Mouse (Mus musculus) spleen, postnatal 10 days (tissue): ENCODE data around the gene Lrrc4.

Experiments used
- DNase-seq, 2 experiments: peaks; one replicate each; pipeline ENCODE4 v3.0.0; 2021 to 2022; ENCODE audit warnings: low spot score in 2 of 2

Lrrc4 gene

DNA sequence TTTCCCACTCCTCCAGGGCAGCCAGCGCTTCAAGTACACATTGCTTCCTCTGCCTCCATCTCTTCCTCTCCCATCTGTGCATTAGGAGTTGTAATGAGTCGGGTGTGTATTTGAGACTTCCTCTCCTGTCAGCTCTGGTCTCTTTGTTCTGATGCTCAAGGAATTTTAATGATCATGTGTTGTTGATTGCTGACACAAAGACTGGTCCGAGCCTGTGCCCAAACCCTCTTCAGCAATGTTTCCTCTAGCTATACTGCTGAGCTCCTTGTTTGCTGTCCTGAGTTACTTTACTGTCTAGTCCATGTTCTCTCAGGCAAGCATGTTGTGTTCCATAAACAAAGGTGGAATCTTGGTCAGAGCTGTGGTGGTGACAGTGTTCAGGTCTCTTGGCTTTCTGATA is 102.3 kb downstream of the Lrrc4 start:
- DNase-seq = no peak

DNA sequence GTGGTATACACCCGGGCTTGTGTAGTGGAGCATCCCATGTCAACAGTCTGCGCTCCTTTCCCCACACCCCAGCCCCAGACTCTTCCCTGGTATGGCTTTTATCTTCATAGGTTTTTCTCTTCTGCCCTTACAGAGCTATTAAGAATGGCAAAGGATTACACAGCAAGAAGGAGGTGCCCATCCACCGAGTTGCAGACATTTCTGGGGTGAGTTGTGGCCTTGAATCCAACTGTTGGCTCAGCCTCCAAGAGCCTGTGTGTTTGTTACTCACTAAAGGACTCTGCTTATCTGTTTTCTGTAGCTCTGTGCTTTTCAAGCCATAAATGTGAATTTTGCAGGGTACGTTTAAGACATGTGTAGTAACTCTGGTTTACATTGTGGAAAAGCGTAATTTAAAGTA is 106.8 kb downstream of the Lrrc4 start:
- DNase-seq = no peak

DNA sequence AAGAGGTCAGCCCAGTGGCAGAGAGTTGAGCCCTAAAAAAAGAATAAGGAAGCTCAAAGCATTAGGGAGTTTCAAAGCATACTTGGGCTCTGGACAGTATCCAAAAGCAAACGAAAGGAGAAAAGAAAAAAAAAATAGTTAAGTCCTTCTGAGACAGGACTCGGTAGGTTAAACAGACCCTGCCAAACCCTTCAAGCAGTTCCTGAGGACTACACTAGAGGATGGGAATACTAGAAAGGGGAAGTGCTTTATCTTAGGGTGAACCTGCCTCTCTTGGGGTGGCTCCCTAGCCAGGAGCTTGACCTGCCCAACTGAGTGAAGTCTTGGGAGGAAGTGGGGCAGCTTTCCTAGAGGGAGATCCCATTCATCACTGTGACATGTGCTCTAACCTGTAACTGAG is 108.5 kb downstream of the Lrrc4 start:
- DNase-seq = no peak

DNA sequence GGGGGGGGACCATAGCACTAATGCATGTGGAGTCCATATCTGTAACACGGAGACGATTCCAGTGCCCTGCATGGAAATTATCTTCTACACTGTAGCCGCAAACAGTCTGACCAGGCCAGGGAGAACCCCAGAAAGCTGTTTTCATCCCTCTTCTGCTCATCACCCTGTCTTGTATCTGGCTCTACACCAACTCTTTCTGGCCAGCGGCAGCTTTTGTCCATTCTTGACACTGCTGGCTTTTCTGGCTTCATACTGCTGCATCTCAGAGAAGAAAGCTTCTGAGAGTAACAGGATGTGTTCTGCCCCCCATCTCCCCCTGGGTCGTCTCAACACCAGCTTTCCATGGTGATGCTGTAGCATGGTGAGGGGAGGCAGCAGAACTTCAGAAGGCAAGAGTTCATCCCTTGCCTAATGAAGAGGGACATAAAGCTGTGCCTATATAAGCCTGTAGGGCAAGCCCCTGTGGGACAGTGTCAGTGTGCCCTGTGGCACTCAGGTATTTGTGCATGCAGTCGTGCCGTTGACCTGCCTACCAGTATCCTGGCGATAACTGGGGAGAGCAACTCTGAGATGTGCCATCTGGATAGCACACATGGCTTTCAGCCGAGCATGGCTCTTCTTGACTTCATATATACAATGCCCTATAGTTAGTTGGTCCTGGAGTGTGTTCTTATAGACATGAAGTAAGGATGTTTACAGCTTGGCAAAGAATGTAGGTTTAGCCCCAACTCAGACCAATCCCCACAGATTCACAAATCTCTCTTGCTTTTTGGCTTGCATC is 111.0 kb downstream of the Lrrc4 start:
- no peak for DNase-seq

DNA sequence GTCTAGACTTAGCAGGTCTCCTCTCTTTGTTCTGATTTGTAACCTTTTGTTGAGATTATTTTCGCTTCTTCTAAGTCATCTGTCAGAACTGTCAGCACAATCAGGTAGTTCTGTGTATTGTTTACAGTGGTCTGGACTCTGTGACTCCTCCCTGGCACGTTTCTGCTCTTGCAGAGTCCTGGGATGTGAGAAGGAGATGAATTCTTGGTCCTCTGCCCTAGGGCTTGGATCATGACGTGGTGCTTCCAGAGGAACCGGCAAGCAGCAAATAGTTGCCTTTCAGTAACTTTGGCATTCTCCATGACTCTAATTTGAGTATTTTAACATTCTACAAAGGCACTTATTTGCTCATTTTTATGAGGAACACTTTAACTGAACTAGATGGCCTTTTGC is 113.7 kb downstream of the Lrrc4 start:
- no peak for DNase-seq

DNA sequence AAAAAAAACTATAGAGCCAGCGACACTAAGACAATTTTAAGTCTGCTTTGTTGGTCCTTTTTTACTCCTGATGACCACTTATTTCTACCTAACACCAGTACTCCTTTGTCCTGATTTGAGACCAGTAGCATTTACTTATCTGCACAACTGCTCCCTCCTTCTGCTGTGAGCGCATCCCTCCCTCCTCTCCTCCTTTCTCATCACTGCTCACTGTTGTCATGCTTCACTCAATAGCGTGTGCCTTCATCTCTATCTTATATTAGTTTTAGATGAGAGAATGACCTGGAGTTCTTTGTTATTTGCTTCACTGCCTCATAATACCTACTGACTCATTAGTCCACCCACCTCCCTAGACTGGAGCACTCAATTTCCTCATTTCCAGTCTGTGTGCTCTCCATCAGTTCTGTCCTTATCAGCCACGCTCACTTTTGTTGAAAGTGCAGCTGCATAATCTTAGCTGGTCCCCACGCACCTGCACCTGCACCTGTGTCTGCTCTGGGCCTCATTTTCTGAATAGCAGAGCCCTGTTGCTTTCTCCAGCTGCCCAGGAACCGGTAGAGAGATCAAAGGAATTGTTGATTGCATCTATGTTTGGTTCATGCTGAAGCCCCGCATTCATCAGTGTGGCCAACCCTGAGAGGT is 114.2 kb downstream of the Lrrc4 start:
- DNase-seq = no peak

DNA sequence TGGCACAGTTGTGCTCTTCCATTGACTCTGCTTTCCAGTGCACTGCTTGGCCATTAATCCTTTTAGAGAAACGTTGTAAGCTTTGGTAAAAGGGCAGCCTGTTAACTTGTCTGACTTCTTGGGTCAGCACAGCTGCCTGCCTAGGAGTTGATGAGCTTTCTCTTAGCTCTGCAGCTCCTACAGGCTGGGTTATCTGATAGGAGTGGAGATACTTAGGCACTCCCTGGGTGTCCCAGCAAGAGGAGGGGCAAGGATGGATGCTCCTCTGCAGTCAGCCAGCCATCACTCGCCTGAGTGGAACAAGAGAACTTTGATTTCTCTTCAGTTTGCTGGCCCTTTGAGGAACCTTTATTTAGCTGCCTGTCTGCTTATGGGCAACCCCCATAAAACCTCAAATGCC is 121.5 kb downstream of the Lrrc4 start:
- DNase-seq = no peak

DNA sequence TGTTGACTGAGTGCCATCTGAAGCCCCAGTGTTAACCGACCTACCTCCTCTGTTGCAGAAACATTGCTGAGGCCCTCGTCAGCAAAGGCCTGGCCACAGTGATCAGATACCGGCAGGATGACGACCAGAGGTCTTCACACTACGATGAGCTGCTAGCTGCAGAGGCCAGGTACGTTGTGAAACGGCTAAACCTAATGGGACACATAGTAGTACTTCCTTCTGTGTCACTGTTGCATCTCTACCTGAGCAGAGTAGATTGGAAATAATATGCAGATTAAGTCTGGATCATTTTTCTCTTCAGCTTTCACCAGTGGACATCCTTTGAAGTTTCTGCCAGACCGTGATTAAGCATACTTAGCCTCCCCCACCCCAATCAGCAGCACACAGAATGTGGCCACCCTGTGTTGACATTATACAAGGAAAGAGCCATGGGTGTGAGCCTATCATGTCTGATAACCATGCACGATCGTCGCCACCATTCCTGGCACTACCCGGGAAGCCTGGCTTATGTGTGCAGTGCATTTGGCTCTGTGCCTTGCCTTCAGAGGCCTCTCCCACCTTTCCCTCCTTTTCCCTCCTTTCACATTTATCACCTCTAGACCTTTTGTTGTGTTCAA is 124.5 kb downstream of the Lrrc4 start:
- peak in 1 of 2 experiments; percentile 64 for DNase-seq

- DNase-seq = no peak
Measured at GRCm38 (mm10) chr6:28706108-28706975, 125.2 kb downstream of the Lrrc4 start.

DNA sequence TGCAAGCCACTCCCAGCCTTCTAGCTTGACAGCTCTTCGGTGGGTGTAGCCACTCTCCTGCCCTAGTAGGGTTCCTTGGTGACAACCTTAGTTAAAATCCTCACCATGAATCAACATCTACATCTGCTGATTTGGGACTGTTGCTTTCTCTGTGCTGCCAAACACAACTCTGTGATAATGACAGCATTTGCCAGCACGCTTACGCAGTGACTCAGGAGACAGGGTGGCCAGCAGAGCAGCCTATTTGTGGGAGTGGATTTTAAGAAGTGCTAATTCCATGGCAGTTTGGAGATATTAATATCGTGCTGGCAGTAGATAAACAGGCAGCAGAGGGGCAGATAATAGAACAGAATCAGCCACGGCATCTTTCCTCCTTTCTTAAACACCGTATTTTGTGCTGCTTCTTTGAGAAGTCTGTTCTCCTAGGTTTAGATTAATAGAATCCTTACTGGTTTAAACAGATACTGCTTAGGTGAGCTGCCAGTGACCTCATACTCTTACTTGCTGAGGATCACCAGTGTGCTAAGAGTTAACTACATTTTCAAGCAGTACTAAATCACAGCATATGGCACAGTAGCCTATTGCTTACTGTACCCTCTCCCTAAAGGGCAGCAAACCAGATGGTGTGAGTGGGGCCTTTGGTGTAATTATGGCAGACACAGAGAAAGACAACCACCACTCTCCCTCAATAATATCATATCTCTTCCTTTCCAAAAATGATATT is 126.0 kb downstream of the Lrrc4 start:
- DNase-seq = no peak

- no peak for DNase-seq
Measured at GRCm38 (mm10) chr6:28704612-28705011, 126.9 kb downstream of the Lrrc4 start.

- no peak for DNase-seq
Measured at GRCm38 (mm10) chr6:28697214-28697613, 134.3 kb downstream of the Lrrc4 start.

DNA sequence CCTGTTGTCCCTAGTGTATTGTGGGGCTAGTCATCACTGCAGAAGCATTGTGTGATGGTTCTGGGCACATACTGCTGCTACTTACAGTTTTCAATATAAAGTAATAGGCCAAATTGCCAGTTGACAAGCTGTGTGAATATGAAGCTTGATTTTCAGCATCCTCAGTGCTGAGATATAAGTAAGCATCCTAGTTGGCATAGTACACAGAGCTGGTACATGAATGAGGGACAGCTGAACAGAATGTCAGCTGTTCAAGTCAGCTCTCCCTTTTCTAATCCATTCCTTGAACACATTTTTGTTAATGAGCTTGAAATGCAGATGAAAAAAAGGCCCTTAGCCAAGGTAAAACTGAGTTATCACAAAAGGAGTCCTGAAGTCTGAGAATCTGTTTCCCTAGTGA is 138.9 kb downstream of the Lrrc4 start:
- DNase-seq = no peak

GRCm38 (mm10) chr6:28687776-28688175 is 143.8 kb downstream of the Lrrc4 start:
- no peak for DNase-seq

GRCm38 (mm10) chr6:28685745-28686144 is 145.8 kb downstream of the Lrrc4 start:
- DNase-seq = no peak

GRCm38 (mm10) chr6:28685052-28685451 is 146.5 kb downstream of the Lrrc4 start:
- no peak for DNase-seq

GRCm38 (mm10) chr6:28681521-28682457 is 149.8 kb downstream of the Lrrc4 start:
- DNase-seq = no peak

DNA sequence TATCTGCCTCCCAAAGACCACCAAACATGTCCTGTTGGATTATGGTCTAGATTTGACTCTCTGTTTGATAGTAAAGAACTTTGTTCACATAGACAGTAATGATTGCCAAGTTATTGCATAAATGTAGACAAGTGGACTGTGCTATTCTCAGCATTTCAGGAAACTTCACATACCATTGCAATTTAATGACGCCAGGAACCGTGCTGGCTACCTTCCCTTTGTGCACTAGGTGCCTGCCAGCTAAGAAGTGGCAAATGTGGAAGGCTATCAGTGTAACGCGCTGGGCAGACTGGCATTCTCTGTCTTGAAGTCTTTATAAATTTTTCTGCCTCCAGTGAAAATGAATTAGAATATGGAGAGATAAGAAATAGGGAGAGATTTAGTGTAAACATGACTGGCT is 151.0 kb downstream of the Lrrc4 start:
- no peak for DNase-seq

DNA sequence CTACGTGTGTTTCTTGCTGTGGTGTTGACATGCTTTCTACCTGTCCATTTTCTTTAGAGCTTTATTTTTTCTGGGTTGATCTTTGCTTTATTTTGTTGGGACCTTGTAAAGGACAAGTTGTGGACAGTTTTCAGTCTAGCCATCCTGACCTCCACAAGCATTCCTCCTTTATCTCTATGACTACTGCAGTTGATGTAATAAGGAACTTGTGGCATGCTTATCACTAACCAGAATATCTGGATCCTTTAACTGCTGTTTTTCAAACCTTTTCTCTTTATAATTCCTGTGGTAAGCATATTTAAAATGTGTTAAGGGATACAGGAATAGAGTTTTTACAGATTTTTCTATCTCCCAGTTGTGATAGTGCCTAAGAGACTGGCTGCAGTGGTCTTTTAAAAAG is 152.7 kb downstream of the Lrrc4 start:
- no peak for DNase-seq

DNA sequence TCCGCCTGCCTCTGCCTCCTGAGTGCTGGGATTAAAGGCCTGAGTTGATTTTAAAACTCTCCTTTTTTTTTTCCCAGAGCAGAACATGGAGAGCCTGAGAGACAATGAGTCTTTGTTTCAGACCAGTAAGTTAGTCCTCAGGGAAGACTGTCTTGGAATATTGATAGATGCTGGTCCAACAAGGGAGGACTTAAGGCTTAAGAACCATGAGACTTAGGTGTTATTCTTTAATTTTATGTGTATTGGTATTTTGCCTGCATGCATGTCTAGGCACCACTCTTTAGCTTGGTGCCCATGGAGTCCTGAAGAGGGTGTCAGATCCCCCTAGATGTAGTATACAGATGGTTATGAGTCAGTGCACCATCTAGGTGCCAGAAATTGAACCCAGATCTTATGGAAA is 156.9 kb downstream of the Lrrc4 start:
- DNase-seq = no peak
